Mouse (Mus musculus): ENCODE data around the gene Lrp11.

Lrp11 gene

GRCm38 (mm10) chr10:7623861-7624518 lies 34.4 kb downstream of the Lrp11 start:
- no peak for DNase-seq (ENCODE audit: low spot score)

- no peak for DNase-seq (ENCODE audit: low spot score)
Measured at GRCm38 (mm10) chr10:7629092-7629491, 39.5 kb downstream of the Lrp11 start.

- DNase-seq (ENCODE audit: low spot score) = no peak
Measured at GRCm38 (mm10) chr10:7630286-7630685, 40.7 kb downstream of the Lrp11 start.

- no peak for DNase-seq (ENCODE audit: low spot score)
Measured at GRCm38 (mm10) chr10:7630951-7631720, 41.5 kb downstream of the Lrp11 start.

GRCm38 (mm10) chr10:7640366-7640765 lies 50.8 kb downstream of the Lrp11 start:
- DNase-seq (ENCODE audit: low spot score) = no peak

- DNase-seq (ENCODE audit: low spot score) = no peak
Measured at GRCm38 (mm10) chr10:7645911-7646310, 56.3 kb downstream of the Lrp11 start.

- DNase-seq (ENCODE audit: low spot score) = no peak
Measured at GRCm38 (mm10) chr10:7649059-7649458, 59.5 kb downstream of the Lrp11 start.

- no peak for DNase-seq (ENCODE audit: low spot score)
Measured at GRCm38 (mm10) chr10:7651057-7651456, 61.5 kb downstream of the Lrp11 start.

GRCm38 (mm10) chr10:7662471-7663141 lies 73.0 kb downstream of the Lrp11 start:
- DNase-seq (ENCODE audit: low spot score) = peak; percentile 74

GRCm38 (mm10) chr10:7663159-7664026 lies 73.8 kb downstream of the Lrp11 start:
- peak; percentile 90 for DNase-seq (ENCODE audit: low spot score)

- DNase-seq (ENCODE audit: low spot score) = no peak
Measured at GRCm38 (mm10) chr10:7664027-7664526, 74.5 kb downstream of the Lrp11 start.

GRCm38 (mm10) chr10:7664889-7665288 lies 75.3 kb downstream of the Lrp11 start:
- no peak for DNase-seq (ENCODE audit: low spot score)

- peak; percentile 95 for DNase-seq (ENCODE audit: low spot score)
Measured at GRCm38 (mm10) chr10:7667342-7667802, 77.8 kb downstream of the Lrp11 start, which contains the start of gene Nup43. Gene Nup43 (plus strand): TSS chr10:7667503.

- DNase-seq (ENCODE audit: low spot score) = peak; percentile 49
Measured at GRCm38 (mm10) chr10:7673673-7674072, 84.1 kb downstream of the Lrp11 start.
